In genomic region chr13:48255026-48255425, GRCm38 (mm10) we compare ENCODE assay signal across 17 mouse cellular contexts.
"Had no signal": no experiment of that assay in that cellular context is flagged by ENCODE, and none has a peak within 500 bp of the region (broad histone marks: within the 10 kb centered on the region; RNA-seq: fewer than 3 reads in every experiment).

No protein-coding gene starts in this region.

- H3K27ac ChIP-seq: liver, embryonic 14.5 days; midbrain, embryonic 12.5 days; midbrain, embryonic 15.5 days; neural tube, embryonic 12.5 days had no signal

- H3K27me3 ChIP-seq: midbrain, embryonic 12.5 days; midbrain, embryonic 15.5 days; neural tube, embryonic 12.5 days had no signal

- H3K4me3 ChIP-seq: megakaryocyte, embryonic 14.5 days; midbrain, embryonic 12.5 days; midbrain, embryonic 15.5 days; neural tube, embryonic 12.5 days had no signal

- DNase-seq: lung, adult 18-20 months; lung, embryonic 14.5 days; lung, postnatal 10 days; lung, postnatal 4 days; retina, postnatal 1 day; right cerebral cortex, adult 18-20 months; right cerebral cortex, postnatal 25 days; right cerebral cortex, postnatal 4 days; spleen, adult 18-20 months; thymus, adult 2 months; thymus, postnatal 25 days; thymus, postnatal 4 days had no signal

- H3K4me2 ChIP-seq: lung, embryonic 14.5 days; midbrain, embryonic 12.5 days; midbrain, embryonic 15.5 days; neural tube, embryonic 12.5 days had no signal

- H3K36me3 ChIP-seq: midbrain, embryonic 12.5 days; midbrain, embryonic 15.5 days; neural tube, embryonic 12.5 days had no signal

- H3K4me1 ChIP-seq: megakaryocyte, embryonic 14.5 days had no signal

- H3K9me3 ChIP-seq: midbrain, embryonic 15.5 days had no signal

- H3K9ac ChIP-seq: liver, embryonic 14.5 days; lung, embryonic 14.5 days; midbrain, embryonic 12.5 days; midbrain, embryonic 15.5 days; neural tube, embryonic 12.5 days had no signal

- ATAC-seq: midbrain, embryonic 15.5 days had no signal
